Mouse (Mus musculus): Measurements from ENCODE around the gene Dnm3. TPM values are rescaled to one million over a fixed set of nuclear protein-coding genes. Genes with fewer than 3 reads are reported as not detected.

The Dnm3 gene
- polyA plus RNA-seq, 1 experiment, result 6.8 TPM

GRCm38 (mm10) chr1:162281981-162282381 lies 195.9 kb downstream of the Dnm3 start:
- TF ChIP-seq POLR2A (IDR thresholded peaks at IDR 0.05; ENCODE audit: borderline replicate concordance, extremely low read depth, low read depth, low read length) (no peak), CTCF (IDR thresholded peaks at IDR 0.05; ENCODE audit: insufficient read depth, low read length) (no peak)
- Histone ChIP-seq H3K4me3 (replicated peaks; ENCODE audit: extremely low read depth, low read depth, low read length) (no peak overlapping the region), H3K4me1 (ENCODE audit: control insufficient read depth, insufficient read depth, low read length) (no peaks in the 10 kb centered on the region)
- 40% methylated on average over 7 of the region's 7 CpGs for WGBS
- DNase-seq, result no peak

GRCm38 (mm10) chr1:162280052-162280451 lies 197.8 kb downstream of the Dnm3 start:
- Histone ChIP-seq H3K4me3 (replicated peaks; ENCODE audit: extremely low read depth, low read depth, low read length) (no peak overlapping the region), H3K4me1 (ENCODE audit: control insufficient read depth, insufficient read depth, low read length) (no peaks in the 10 kb centered on the region)
- DNase-seq, result no peak
- no peak for TF ChIP-seq CTCF (IDR thresholded peaks at IDR 0.05; ENCODE audit: insufficient read depth, low read length)
- no peak for TF ChIP-seq POLR2A (IDR thresholded peaks at IDR 0.05; ENCODE audit: borderline replicate concordance, extremely low read depth, low read depth, low read length)
- WGBS, result 96% methylated on average over 4 of the region's 4 CpGs

GRCm38 (mm10) chr1:162276011-162276410 lies 201.8 kb downstream of the Dnm3 start:
- DNase-seq, result no peak
- Histone ChIP-seq H3K4me3 (replicated peaks; ENCODE audit: extremely low read depth, low read depth, low read length) (no peak overlapping the region), H3K4me1 (ENCODE audit: control insufficient read depth, insufficient read depth, low read length) (no peaks in the 10 kb centered on the region)
- TF ChIP-seq CTCF (IDR thresholded peaks at IDR 0.05; ENCODE audit: insufficient read depth, low read length) (peak; percentile 62), POLR2A (IDR thresholded peaks at IDR 0.05; ENCODE audit: borderline replicate concordance, extremely low read depth, low read depth, low read length) (no peak)
- WGBS, result 85% methylated on average over 1 of the region's 1 CpGs

- WGBS, result 90% methylated on average over 11 of the region's 11 CpGs
- DNase-seq, result no peak
- TF ChIP-seq CTCF (IDR thresholded peaks at IDR 0.05; ENCODE audit: insufficient read depth, low read length) (no peak), POLR2A (IDR thresholded peaks at IDR 0.05; ENCODE audit: borderline replicate concordance, extremely low read depth, low read depth, low read length) (no peak)
Observed at GRCm38 (mm10) chr1:162274674-162275248, 203.1 kb downstream of the Dnm3 start.

GRCm38 (mm10) chr1:162256912-162257607 lies 220.8 kb downstream of the Dnm3 start:
- DNase-seq, result peak; percentile 7
- no peak overlapping the region for H3K4me3 ChIP-seq (replicated peaks; ENCODE audit: extremely low read depth, low read depth, low read length)
- no peaks in the 10 kb centered on the region for H3K4me1 ChIP-seq (ENCODE audit: control insufficient read depth, insufficient read depth, low read length)
- 61% methylated on average over 6 of the region's 6 CpGs for WGBS
- TF ChIP-seq CTCF (IDR thresholded peaks at IDR 0.05; ENCODE audit: insufficient read depth, low read length), result no peak
- no peak for TF ChIP-seq POLR2A (IDR thresholded peaks at IDR 0.05; ENCODE audit: borderline replicate concordance, extremely low read depth, low read depth, low read length)

More at GRCm38 (mm10) chr1:162274674-162275248, 203.1 kb downstream of the Dnm3 start:
- H3K4me1 ChIP-seq (ENCODE audit: control insufficient read depth, insufficient read depth, low read length), result no peaks in the 10 kb centered on the region
- H3K4me3 ChIP-seq (replicated peaks; ENCODE audit: extremely low read depth, low read depth, low read length), result no peak overlapping the region

- DNase-seq, result no peak
- no peaks in the 10 kb centered on the region for H3K4me1 ChIP-seq (ENCODE audit: control insufficient read depth, insufficient read depth, low read length)
- TF ChIP-seq CTCF (IDR thresholded peaks at IDR 0.05; ENCODE audit: insufficient read depth, low read length) (no peak), POLR2A (IDR thresholded peaks at IDR 0.05; ENCODE audit: borderline replicate concordance, extremely low read depth, low read depth, low read length) (no peak)
- H3K4me3 ChIP-seq (replicated peaks; ENCODE audit: extremely low read depth, low read depth, low read length), result no peak overlapping the region
- WGBS, result 42% methylated on average over 5 of the region's 5 CpGs
Observed at GRCm38 (mm10) chr1:162254944-162255343, 222.9 kb downstream of the Dnm3 start.

- 56% methylated on average over 8 of the region's 8 CpGs for WGBS
- Histone ChIP-seq H3K4me1 (ENCODE audit: control insufficient read depth, insufficient read depth, low read length) (no peaks in the 10 kb centered on the region), H3K4me3 (replicated peaks; ENCODE audit: extremely low read depth, low read depth, low read length) (no peak overlapping the region)
- no peak for TF ChIP-seq POLR2A (IDR thresholded peaks at IDR 0.05; ENCODE audit: borderline replicate concordance, extremely low read depth, low read depth, low read length)
- no peak for TF ChIP-seq CTCF (IDR thresholded peaks at IDR 0.05; ENCODE audit: insufficient read depth, low read length)
- no peak for DNase-seq
Observed at GRCm38 (mm10) chr1:162253971-162254641, 223.7 kb downstream of the Dnm3 start.

GRCm38 (mm10) chr1:162252869-162253268 lies 225.0 kb downstream of the Dnm3 start:
- no peak overlapping the region for H3K4me3 ChIP-seq (replicated peaks; ENCODE audit: extremely low read depth, low read depth, low read length)
- H3K4me1 ChIP-seq (ENCODE audit: control insufficient read depth, insufficient read depth, low read length), result no peaks in the 10 kb centered on the region
- DNase-seq, result no peak
- 54% methylated on average over 2 of the region's 2 CpGs for WGBS
- TF ChIP-seq CTCF (IDR thresholded peaks at IDR 0.05; ENCODE audit: insufficient read depth, low read length), result no peak
- TF ChIP-seq POLR2A (IDR thresholded peaks at IDR 0.05; ENCODE audit: borderline replicate concordance, extremely low read depth, low read depth, low read length), result no peak

- no peak overlapping the region for H3K4me3 ChIP-seq (replicated peaks; ENCODE audit: extremely low read depth, low read depth, low read length)
- no peaks in the 10 kb centered on the region for H3K4me1 ChIP-seq (ENCODE audit: control insufficient read depth, insufficient read depth, low read length)
- no peak for DNase-seq
- 75% methylated on average over 5 of the region's 5 CpGs for WGBS
- TF ChIP-seq POLR2A (IDR thresholded peaks at IDR 0.05; ENCODE audit: borderline replicate concordance, extremely low read depth, low read depth, low read length) (no peak), CTCF (IDR thresholded peaks at IDR 0.05; ENCODE audit: insufficient read depth, low read length) (no peak)
Observed at GRCm38 (mm10) chr1:162247216-162247615, 230.6 kb downstream of the Dnm3 start.

Data from lung, adult 2 months (tissue).